Mouse (Mus musculus): ENCODE data around the gene Itsn1. TPM values are rescaled to one million over a fixed set of nuclear protein-coding genes. Genes with fewer than 3 reads are reported as not detected.

The Itsn1 gene
- total RNA-seq, 2 experiments from 2014 or later = 145 to 159 TPM

Small RNA genes within 50 kb of the gene (microRNA-seq; reads per million reads assigned to microRNA genes)
- 0 reads per million in 2 experiments for gene Gm27773

Other genes starting within 250 kb of the Itsn1 start
- 10 to 100 TPM; 63.7 to 70.6 TPM for gene Ifnar1, start 244.0 kb upstream of the Itsn1 start, total RNA-seq (2021)
- gene Ifngr2, start 182.2 kb upstream of the Itsn1 start, total RNA-seq (2021) = 100 to 1,000 TPM in 1 of 2 experiments, 10 to 100 TPM in 1; 73.3 to 106 TPM
- gene Tmem50b, start 131.5 kb upstream of the Itsn1 start, total RNA-seq (2021) = 100 to 1,000 TPM; 114 to 119 TPM
- gene Dnajc28, start 110.3 kb upstream of the Itsn1 start, total RNA-seq (2021) = 1 to 10 TPM; 5.0 to 5.1 TPM
- 10 to 100 TPM; 51.1 to 54.2 TPM for gene Gart, start 82.3 kb upstream of the Itsn1 start, total RNA-seq (2021)
- 100 to 1,000 TPM; 251 to 289 TPM for gene Son, start 81.8 kb upstream of the Itsn1 start, total RNA-seq (2021)
- gene Donson, start 40.5 kb upstream of the Itsn1 start, total RNA-seq (2021) = 10 to 100 TPM; 19.9 to 23.8 TPM
- gene Cryzl1, start 306 bp upstream of the Itsn1 start, total RNA-seq (2021) = 10 to 100 TPM; 78.9 to 94.2 TPM

Measured in layer of hippocampus, postnatal 10 days (tissue).